Mouse (Mus musculus) layer of hippocampus, postnatal 25 days (tissue): ENCODE data around the gene Cyp4f16. TPM values are rescaled to one million over a fixed set of nuclear protein-coding genes. Genes with fewer than 3 reads are reported as not detected.
"Not testable (repeated sequence)": the region's sequence is repeated elsewhere in the genome, so short reads cannot be mapped to it uniquely, and the experiment has no call there.

Source experiments
- DNase-seq, 2 experiments: peaks; one replicate each; pipeline ENCODE4 v3.0.0; 2022; ENCODE audit warnings: mixed read lengths in 2 of 2, low spot score in 1 of 2; ENCODE audit errors: extremely low spot score in 1 of 2
- total RNA-seq, 2 experiments: library from RNA; stranded (reverse); gene quantifications; 2 replicates each; pipeline ENCODE4 v1.2.3; 2021

The Cyp4f16 gene
- total RNA-seq, 2 experiments from 2014 or later = 7.0 to 10.3 TPM

DNA sequence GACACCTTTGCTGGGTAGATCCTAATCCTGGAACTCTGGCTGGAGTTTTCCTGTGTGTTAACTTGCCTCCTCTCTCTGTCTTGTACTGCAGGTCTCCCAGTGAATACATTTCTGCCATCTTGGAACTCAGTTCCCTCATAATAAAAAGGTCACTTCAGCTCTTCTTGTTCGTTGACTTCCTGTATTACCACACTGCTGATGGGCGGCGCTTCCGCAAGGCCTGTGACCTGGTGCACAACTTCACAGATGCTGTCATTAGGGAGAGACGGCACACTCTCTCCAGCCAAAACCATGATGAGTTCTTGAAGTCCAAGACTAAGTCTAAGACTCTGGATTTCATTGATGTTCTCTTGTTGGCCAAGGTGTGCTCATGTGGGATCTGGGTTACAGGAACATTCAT is 8.4 kb downstream of the Cyp4f16 start:
- DNase-seq = not testable (repeated sequence)

DNA sequence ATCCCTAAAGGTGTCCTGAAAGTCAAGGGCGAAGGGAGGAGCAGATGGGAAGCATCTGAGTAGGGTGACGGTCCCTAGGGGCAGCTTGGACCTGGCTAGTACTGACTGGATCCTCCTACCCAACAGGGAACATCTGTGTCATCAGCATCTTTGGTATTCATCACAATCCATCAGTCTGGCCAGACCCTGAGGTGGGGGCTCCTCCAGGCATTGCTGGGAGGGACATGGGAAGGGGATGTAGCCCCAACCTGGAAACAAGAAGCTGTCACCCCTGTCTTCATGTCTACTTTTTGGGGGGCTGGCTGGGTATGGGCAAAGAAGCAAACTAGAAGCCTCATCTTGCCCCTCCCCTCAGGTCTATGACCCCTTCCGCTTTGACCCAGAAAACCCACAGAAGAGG is 14.0 kb downstream of the Cyp4f16 start:
- DNase-seq = not testable (repeated sequence)

DNA sequence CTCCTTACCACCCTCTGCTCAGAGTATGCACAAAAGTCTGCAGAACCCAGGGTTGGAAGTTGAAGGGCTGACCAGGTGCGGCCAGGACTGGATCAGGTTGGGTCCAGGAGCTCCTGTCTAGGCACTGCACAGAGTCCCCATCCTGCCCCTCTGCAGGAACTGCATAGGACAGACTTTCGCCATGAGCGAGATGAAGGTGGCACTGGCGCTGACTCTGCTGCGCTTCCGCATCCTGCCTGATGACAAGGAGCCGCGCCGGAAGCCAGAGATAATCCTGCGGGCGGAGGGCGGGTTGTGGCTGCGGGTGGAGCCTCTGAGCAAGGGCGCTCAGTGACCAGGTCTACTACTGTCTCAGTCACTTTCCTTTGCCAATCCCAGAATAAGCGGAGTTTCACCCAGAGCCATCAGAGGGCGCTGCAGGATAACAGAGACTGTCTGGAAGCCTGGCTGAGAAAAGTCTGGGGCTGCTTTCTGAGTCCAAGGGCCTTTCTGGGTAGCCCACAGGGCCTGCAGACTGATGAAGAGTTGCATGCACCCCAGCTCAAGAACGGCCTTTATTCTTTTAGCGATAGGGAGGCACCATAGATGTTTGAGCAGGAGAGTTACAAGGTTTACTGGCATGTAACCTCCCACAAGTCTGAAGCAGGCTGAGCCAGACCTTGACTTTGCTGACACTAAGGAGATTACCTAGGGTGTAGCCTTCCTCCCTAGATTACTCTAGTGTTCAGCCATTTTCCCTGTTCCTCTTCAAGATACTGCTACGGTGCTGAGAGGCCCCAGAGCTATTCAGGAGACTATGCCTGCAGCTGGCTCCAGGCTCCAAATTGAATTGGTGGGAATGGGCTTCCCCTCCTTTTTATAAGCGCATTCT is 14.8 kb downstream of the Cyp4f16 start:
- DNase-seq = peak; percentile 79 to 88

DNA sequence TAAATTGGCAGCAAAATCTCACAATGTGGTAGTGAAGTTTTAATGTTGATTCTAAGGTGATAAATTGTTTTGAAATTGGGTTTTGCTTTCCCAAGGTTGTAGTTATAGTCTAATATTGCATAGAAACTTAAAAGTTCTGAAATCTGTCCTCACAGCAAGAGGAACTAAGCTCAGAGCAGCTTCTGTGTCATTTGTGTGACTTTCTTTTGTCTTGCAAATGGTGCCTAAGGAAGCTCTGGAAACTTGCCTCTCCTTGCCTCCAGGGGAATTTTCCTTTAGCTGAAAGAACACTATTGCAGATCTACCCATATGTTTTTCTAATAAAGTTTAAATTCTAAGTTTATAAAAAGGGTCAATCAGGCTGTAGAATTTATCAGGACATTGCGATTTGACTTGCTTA is 16.7 kb downstream of the Cyp4f16 start:
- DNase-seq = not testable (repeated sequence)

DNA sequence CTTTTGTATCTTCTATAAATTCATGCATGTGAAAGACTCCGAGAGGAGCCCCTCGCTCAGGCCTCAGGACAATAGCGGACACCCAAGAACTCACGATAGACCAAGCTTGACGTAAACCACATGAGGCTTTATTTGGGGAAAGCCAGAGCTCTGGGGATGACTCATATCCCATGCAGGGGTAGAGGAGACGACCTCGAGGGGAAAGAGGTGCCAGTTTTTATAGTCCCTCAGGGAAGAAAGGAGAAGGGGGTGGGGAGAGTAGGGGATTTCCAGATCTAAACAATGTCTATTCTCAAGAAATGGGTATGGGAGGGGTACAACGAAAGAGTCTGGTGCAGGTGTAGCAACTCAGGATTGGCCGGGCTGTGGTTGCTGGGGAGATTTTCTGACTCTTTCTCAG is 18.0 kb downstream of the Cyp4f16 start:
- not testable (repeated sequence) for DNase-seq

DNA sequence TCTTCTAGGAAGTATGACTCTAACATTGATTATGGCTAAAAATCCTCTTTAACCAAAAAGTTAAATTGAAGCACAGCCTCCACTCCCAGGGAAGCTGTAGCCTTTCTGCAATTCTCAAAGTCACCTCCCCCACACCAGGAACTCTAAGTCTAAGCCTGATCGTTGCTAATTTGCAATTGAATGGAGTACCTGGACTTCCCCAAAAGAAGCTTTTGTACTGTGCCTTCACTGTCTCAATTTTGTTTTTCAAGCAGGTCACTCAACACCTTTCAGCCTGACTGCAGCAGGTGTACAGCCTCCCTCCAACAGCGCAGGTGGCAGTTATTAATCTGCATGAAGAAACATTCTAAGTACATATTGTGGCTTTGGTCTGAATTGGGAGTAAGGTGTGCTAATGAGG is 26.9 kb downstream of the Cyp4f16 start:
- DNase-seq = not testable (repeated sequence)

DNA sequence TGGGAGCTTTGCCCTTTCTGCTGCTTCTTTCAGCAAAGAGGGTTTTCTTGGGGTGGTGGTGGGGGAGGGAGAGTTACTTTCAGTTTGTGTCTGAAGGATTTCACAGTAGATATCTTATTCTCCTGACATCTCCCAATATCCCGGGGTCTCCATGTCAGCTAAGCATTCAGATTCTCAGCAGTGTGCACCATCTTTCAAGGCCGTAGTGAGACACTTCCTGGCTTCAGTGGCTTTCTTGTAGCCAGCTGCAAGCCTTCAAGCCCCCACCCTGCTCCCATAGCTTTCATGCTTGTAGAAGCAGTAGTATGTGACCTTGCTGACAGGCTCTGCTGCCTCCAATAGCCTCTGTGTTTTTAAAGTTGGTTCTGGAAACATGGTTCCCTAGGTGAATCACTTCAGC is 36.9 kb downstream of the Cyp4f16 start:
- DNase-seq = not testable (repeated sequence)

DNA sequence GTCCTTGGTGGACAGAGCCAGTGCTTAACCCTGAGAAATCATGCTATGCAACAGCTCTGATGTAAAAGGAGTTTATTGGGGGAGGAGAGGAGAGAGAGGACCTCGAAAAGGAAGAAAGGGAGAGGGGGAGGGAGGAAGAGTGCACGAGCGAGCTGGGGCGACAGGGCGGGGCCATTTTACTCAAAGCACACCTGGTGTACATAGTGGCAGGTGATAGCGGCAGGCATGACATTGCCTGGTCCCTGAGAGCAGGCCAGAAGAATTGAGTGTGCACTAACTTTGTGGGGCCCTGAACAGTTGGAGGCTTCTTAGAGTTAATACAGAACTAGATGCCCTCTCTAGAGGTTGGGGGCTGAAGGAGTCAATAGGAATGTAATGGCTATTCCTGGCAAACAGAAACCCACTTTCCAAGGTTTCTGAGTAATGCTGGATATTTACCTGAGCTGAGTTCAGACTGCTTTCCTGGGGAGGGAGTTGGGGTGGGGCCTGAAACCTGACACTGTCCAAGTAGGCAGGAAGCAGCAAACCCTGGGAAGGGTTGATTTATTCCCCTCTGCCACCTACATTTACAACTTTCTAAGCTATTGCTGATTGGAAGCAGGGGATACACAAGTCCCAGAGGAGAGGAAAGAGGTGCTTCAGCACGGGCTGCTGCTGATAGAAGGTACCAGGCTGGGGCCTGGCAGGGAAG is 41.3 kb downstream of the Cyp4f16 start:
- no peak for DNase-seq

DNA sequence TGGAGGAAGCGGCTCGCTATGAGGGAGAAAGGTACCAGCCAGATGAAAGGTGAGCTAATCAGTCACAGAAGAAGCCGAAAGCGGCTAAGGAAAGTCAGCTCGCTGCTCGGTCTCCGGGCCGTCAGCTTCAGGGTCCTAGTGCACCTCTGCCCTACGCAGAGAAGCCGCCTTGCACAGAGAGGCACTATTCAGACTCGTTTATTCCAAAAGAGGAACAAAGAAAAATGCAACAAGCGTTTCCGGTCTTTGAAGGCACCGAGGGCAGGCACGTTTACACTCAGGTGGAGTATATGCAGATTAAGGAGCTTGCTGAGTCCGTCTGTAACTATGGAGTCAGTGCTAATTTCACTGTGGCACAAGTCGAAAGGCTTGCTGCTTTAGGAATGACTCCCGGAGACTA is 60.1 kb downstream of the Cyp4f16 start:
- no peak for DNase-seq

Other genes starting within 250 kb of the Cyp4f16 start
- gene Akap8, start 215.3 kb upstream of the Cyp4f16 start, total RNA-seq = 10 to 100 TPM; 68.1 to 92.0 TPM
- 100 to 1,000 TPM; 140 to 197 TPM for gene Akap8l, start 186.0 kb upstream of the Cyp4f16 start, total RNA-seq
- gene Wiz, start 147.1 kb upstream of the Cyp4f16 start, total RNA-seq = 10 to 100 TPM; 48.3 to 57.7 TPM
- gene Rasal3, start 133.0 kb upstream of the Cyp4f16 start, total RNA-seq = 1 to 10 TPM; 2.9 to 3.4 TPM
- not detected for gene Pglyrp2, start 112.4 kb upstream of the Cyp4f16 start, total RNA-seq
- gene Cyp4f39, start 83.8 kb upstream of the Cyp4f16 start, total RNA-seq = not detected
- gene Cyp4f17, start 30.5 kb upstream of the Cyp4f16 start, total RNA-seq = 1 to 10 TPM; 3.4 to 6.0 TPM
- not detected for gene Cyp4f37, start 84.8 kb downstream of the Cyp4f16 start, total RNA-seq
- gene Cyp4f40, start 122.3 kb downstream of the Cyp4f16 start, total RNA-seq = not detected
- gene Cyp4f15, start 149.1 kb downstream of the Cyp4f16 start, total RNA-seq = 10 to 100 TPM; 16.1 to 20.0 TPM